Mouse (Mus musculus) brain, adult 2 months (tissue): ENCODE data around the gene Sorcs2.
A peak's percentile ranks its signal among the peaks of the same experiment; 100 is the strongest.

Source experiments
- DNase-seq: peaks from one replicate; pipeline ENCODE4 v3.0.0; 2011; ENCODE audit warnings: low read depth, low spot score

Sorcs2 gene

DNA sequence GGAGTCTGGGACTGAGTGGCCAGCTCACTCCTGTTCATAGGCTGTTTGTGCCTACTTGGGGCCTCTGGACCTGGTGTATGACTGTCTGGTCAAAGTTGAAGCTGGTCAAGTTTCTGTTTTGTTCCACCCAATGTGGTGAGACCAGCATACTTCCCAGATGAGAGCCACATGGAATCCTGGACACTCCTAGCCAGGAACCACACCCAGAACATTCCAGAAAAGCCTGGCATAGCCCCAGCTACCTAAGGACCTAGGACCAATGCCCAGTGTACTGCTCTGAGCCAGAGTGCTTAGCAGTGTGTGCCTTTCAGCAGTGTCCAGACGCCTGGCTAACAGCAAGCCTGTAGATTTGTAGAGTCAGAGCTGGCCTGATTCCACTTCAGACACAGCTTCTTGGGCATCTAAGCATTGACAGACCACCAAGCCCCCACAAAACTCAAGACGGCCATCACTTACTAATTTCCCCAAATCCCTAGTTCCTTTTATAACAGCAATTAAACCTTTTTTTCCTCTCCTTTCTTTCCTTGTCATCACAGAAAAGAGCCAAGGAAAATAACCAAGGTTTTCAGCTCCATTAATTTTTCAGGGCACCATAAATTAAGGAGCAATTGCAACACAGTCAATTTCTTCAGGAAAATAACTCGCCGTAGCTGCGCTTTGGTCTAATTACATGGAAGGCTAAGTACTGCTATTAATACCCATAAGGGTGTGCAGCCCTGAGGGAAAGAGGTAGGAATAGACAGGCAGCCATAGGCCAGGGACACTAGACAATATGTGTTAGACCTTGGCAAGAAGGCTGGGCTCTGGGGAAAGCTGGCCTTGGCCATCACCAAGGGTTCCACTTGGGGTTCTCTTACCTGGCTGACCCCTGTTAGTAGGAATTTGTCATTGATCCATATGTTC lies 322.5 kb downstream of the Sorcs2 start:
- DNase-seq = peak; percentile 37

DNA sequence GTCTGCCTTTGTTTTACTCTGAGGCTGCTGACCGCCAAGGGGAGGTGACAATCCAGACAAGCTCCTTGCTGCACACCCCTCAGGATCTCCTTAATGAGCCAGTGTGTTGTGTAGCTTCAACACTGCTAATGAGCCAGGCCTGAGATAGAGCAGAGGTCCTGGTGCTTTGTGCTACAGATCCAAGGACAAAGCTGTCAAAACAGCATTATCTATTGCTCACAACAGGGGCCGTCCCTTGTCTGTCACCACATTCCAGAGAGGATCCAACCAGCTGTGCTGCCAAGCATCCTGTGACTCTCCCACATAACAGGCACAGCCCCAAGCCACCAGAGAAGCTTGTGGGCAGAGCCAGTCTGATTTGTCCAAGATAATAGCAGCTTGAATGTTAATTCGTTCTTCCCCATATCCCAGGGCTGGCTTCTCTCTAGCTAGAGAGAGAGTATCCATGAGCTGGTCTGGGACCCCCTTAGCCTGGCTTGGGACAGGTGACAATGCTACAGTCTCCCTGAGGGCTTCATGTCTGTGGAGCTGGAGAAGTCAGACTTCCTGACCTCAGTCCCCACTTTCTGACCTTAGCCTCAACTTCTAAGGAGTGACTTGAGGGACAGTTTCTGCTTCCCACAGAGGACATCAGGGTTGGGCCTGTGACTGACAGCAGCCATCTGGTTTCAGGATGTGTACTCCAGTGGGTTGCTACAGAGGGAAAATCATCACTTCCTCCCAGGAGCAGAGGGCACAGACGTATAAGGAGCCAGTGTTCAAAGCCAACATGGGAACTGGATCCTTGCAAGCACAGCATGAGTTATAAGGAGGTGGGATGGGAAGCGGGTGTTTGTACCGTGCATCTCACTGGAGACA lies 328.2 kb downstream of the Sorcs2 start:
- peak; percentile 79 for DNase-seq

DNA sequence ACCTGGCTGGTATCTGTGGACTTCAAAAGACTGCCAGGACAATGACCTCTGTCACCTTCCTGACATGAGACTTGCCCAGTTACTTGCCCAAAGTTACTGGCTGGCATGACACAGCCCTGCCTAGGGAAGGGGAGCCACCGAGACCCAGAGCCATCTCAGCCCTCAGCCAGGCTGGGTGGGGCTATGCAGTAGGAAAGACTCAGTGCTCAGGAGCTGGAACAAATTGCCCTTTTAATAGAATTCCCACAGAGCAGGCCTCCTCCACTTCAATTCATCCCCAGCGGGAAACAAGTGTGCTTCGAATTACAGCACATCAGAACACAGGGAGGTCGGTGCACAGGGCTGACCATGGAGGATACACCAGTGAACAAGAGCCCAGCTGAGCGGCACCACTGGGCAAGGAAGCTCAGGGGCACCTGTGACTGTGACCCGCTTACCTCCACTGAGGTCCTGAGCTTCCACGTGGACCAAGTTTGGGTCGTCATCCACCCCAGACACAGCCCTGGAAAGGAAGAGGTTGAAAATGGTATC lies 330.2 kb downstream of the Sorcs2 start:
- no peak for DNase-seq

DNA sequence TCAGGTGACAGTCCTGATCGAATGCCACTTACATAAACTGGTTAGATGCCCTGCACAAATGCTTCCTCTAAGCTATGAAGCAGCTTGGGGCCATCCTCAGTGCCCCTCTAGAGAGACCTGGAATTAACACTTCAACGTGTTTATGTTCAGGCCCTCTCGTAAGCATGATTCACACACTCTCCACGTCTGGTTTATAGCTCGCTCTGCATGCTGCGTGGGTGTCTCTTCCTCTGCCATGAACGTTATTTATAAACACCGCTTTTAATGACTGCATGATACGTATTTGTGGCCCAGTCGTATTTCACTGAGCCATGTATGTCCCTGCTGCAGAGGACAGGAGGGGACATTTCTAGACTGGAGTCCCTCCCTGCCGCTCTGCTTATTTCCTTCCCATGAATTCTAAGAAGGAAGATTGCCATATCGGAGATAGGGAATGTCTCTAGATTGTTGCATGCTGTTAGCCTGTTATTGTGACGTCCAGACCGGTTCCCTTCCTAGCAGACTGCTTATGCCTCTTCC lies 340.1 kb downstream of the Sorcs2 start:
- DNase-seq = peak; percentile 72

DNA sequence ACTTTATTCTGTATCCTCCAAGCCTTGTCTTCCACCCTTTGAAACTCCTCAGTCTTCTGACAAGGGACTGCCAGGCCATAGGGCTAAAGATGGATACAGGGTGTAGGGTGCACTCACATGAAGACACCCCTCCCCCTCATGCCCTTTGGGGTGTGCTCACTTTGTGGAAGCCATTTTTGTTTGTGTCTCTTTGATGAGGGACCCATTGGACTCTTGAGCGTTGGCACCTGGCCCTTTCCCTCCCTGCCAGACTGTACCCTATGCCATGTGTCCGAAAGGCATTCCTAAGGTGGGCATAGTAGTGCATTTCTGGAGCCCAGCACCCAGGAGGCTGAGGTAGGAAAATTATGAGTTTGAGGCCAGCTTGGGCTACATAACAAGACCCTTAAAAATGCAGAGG lies 341.0 kb downstream of the Sorcs2 start:
- no peak for DNase-seq

DNA sequence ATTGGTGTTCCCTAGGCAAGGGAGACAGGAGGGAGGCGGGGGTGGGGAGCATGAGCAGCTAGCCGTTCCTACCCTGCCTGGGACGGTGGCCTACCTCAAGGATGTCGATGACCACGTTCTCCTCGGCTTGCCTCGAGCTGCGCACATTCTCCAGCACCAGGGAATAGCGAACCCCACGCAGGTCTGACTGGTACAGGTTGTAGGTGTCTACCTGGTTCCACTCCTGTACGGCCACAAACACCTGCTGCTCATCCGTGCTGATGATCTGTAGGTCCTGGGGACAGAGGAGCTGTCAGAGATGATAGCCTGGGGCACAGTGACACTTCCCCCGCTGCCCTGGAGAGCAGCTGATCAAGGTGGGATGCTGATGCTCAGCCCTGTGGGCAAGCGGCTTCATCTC lies 342.1 kb downstream of the Sorcs2 start:
- no peak for DNase-seq

DNA sequence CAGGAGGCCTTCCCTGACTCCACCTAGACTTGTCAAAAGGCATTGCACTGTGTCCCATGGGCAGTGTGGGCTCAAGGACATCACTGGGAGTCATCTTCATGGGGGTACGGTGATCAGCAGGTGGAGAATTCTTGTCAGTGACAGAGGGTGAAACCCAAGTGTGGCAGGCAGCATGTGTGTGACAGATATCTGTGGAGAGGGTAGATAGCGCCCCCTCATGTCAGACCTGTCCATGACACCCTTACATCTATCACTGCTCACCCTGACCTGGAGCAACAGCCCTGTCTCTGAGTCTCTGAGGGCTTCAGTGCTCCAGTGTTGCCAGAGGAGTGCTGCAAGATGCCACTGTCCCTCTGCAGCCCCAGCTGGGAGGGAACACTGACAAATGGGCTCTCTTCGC lies 343.4 kb downstream of the Sorcs2 start:
- no peak for DNase-seq

DNA sequence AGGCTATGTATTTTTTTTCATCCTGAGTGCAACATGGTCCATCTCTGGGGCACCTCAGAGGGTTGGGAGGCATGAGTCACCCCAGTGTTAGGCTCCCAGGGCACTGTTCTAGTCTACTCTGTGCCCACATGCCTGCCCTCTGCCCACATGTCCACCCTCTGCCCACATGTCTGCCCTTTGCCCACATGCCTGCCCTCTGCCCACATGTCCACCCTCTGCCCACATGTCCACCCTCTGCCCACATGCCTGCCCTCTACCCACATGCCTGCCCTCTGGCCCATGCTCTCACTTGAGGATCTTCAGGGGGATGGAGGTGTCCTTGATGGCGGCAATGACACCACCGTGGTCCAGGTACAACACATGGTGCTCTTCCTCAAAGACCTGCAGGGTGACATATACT lies 354.8 kb downstream of the Sorcs2 start:
- DNase-seq = no peak

DNA sequence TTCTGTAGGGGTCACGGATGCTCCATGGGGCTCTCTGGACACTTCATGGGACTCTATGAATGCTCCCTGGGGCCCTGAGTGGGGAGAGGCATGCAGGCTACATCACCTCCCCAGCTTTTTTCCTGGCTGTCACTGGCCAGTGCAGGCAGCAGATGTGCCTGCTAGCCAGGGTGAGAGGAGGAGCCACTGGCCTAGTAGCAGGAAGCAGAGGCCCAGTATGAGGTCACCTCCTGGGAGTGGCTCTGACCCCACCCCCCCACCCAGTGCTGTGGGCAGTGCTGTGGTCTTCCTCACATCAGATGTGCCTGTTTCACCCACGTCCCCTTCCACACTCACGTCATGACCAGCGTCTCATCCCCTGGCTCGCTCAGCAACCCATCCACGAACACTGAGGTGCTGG lies 356.2 kb downstream of the Sorcs2 start:
- DNase-seq = no peak

DNA sequence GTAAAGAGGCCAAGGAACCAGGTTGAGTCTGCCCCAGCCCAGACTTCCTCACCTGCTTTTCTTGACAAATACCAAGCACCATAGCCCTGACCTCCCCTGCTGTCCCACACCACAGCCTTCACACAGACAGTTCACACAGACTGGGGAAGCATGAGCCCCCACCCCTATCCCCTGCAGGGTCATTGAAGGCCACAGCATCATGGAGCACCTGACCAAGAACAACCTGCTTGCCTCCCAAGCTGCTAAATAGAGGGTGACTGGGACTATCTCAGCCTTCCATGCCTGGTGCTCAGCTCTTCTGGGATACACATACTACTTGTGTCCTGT lies 356.7 kb downstream of the Sorcs2 start:
- no peak for DNase-seq

DNA sequence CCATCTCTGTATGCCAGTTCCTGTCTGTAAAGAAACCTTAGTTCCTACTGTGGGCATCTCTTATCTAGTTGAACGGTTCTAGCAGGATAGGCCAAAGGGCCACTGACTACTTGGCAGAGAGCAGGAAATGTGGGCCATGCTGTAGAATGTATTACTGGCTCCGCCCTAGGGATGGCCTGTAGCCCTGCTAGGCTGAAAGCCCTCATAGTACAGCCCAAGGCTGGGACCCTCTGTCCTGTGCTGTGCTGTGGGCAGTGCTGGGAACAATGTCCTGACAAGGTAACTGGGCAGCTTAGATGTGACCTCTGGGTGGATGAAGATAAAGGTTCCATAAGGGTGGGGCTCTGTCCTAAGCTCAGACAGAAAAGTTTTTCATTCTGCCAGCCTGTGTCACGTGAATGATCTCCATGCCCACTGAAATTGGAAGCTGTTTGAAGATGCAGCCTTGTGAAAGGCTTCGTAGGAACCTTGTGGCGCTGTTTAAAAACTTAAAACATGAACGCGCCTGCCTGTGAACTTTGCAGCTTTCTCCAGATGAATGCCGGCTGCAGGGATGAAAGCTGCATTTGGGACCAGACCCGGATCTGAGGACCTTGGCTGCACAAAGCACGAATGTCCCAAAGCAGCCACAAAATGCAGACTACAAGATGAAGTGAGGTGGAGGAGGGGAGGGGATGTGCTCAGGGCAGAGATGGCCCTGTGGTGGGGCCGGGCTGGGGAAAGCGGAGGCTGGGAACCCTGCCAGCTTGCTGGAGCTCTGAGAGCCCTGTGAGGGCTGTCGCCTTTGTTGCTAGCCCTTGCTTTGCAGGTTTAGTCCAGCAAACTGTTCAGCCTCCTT lies 357.3 kb downstream of the Sorcs2 start:
- DNase-seq = peak; percentile 43

DNA sequence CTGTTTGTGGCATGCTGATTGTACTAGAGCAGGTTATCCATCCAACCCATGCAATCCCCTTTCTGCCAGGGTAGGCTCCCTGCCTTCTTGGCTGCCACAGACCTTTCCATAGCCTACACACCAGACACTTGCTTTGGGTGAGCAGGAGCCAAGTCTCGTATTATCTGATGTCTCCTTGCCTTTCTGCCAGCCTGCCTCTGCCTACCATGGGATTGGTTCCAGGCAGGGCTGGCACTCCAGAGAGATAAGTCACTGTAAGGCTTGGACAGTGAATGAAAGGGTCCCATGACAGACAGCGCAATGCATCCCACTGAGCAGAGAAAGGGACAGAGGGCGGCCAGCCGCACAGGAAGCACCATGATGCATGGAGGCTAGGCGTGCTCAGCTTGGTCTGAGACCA lies 358.3 kb downstream of the Sorcs2 start:
- DNase-seq = no peak

DNA sequence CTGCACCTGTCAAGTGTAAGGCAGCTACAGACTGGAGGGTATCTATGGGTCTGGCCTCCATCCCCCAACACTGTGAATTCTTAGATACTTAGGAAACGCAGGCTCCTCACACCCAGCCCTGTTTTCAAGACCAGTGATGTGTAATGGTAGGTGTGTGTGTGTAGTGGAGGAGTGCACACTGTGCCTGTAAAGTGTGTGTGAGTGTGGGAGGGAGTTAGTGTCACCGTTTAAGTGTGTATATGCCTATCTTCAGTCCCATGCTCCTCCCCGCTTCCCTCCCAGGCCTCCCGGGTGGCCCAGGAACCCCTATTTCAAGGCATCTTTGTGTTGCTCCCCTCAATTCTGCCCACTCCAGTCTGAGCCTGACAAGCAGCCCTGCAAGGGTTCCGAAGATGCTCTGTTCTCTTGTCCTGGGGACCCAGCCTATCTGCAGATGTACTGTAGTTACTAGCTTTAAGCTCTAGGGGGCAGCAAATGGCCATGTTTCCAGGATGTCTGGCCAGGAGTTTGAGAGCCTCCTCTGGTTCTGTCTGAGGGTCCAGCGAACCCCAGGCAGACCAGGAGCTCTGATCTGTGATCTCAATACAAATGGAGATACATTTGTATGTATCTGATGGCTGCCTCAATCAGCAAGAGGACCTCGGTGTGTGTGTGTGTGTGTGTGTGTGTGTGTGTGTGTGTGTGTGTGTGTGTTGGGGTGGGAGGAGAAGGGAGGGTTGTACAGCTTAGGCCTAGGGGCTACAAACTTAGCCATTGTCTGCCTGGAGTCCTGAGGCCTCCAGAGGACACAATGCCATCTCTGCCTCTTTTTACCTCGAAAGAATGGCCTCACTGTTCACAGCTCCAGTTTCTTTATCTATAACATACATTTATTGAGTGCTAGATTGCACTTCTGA lies 364.2 kb downstream of the Sorcs2 start:
- peak; percentile 79 for DNase-seq

DNA sequence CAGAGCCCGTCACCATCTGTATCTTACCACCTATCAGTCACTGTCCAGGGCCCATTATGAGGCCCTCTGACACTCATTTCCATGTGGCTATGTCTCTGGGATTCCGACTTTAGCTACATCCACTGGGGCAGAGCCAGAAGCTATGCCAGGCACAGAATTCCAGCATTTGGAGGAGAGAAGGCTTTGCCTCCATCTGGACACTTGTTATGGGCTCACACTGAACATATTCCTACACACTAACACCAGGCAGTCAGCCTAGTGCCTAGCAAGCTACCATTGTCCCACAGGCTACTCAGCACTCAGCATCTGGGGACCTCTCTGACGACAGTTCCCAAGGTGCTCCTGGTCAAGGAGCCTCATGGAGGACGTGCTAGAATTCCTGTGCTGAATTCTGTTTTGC lies 372.9 kb downstream of the Sorcs2 start:
- DNase-seq = peak; percentile 52

DNA sequence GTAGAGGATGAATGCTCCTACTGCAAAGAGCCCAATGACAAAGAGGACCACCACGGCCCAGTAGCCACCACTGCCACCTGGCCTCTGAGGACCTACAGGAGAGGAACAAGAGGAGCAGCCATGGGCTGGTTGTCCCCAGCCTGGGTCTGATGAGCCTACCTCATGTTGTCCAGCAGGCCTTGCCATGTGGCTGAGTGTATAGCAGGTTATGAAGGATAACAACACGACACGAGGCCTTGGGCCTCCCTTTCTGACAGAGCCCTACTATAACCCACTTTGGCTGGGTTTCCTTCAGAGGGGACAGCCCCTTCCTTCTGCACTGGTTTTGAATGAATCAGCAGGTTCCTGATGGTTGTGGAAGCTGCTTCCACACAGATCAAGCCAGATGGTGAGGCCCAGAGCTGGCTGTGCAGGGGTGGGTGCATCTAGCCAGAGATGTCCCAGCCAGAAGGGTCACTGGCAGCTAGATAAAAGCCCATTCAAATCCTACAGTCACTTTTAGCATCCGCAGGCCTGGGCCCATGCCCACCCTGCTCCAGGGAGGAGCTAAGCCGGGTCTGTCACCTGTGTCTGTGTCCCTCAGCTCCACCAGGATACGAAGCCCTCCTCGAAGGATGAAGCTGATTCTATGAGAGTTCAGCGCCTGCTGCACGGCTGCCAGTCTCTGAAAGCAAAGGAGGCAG lies 373.8 kb downstream of the Sorcs2 start:
- DNase-seq = peak; percentile 28

DNA sequence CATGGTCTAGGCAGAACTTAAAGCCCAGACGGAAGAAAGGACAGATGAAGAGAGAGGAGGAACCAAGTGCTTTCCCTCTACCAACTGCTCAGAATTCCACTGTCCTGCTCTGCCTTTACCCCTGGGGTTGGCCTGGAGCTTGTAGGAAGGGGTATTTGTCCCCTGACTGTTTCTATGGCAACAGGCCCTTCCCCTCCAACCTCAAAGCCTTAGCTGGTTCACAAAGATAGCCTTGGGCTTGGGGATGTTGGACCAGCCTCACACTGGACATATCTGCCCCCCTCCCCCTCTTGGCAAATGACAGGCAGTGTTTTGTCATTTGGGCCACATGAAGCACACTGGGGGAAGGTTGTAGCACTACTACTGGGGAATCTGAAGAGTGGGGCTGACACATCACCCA lies 375.6 kb downstream of the Sorcs2 start:
- no peak for DNase-seq

DNA sequence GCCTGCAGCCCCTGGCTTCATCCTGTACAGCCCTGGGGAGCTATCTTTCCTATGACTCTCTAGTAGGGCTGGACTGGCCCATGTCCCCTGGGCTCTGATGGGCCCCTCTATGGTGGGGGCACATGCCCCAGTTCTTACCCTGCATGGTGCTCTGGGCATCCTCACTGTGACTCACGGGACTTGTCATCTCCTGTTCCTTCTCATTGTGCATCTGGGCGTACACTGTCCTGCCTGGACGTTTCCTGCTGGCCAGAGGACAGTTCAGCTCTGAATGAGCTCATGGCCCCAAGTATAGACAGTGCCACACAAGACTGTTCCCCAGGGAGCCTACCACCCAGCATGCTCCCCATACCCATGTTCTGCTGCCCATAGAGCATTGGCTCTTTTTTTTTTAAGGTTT lies 376.8 kb downstream of the Sorcs2 start:
- no peak for DNase-seq

DNA sequence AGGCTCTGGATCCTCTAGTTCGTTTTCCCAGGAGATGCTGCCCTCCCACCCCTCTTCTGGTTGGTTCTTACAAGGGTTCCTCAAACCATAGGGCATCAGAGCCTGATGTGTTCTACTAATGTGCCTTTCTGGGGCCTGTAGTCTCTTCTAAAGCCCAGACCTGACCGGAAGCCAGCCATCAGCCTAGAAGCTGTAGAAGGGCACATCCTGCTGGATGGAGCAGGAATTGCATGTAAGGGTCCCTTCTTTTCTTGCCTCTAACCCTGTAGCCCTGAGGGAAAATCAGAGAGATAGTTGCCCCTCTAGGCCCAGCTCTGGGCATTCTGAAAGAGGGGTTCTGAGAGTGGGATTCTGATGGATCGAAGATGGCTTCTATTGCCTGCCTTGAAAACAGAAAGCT lies 379.6 kb downstream of the Sorcs2 start:
- DNase-seq = no peak

DNA sequence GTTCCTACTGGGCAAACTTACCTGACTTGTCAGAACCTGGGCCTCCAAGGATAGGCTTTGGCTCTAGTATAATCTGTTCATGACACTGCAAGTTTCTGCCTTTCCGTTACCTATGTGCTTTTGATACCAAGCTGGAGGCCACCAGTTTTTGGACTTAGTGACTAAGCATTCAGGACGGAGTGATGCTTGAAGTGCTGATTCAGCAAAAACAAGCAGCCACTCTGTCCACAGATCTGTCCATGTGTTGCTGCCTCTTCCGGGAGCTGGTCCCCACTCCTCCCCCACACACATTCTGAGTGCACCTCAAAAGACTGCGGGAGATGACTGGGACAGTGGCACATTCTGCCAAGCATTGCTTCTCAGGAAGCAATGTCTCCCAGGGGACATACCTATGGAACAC lies 388.5 kb downstream of the Sorcs2 start:
- DNase-seq = no peak

DNA sequence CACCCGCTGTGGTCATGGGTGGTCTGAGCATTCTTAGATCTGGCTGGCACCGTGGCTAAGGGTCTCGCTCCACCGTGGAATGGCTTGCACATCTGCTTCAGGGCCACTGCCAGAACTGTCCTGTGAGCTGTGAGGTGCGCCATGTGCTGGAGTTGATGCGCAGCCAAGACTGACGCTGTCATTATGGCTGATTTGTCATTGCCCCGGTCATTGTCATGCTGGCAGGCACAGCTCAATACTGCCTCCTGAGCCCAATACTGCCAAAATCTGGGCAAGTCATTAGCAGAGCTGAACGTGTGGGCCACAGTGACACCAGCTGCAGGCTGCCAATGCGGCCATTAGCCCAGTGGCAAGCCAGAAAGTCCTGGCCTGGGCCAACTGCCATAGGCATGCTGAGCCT lies 390.3 kb downstream of the Sorcs2 start:
- DNase-seq = peak; percentile 76
